Mouse (Mus musculus): Measurements from ENCODE around the gene Il27ra. TPM values are rescaled to one million over a fixed set of nuclear protein-coding genes. Genes with fewer than 3 reads are reported as not detected.

The Il27ra gene
- polyA plus RNA-seq, 2 experiments: 0.78 to 2.1 TPM

DNA sequence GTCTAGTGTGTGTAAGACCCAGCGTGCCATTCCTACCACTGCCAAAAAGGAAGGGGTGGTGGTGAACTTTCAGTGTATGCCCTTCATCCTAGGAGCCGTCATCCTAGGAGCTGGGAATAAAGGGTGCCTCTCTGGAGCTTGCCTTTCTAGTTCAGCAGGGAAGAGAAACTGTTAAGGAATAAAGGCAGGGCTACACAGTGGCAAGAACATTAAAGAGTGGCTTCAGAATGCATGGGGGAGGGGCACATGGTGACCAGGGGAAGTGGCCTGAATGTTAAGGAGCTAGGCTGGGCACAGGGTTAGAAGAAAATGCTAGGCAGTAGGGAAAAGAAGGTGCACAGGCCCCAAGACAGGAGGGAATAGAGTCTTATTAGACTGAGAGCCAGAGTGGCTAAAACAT lies 27.4 kb upstream of the Il27ra start:
- H3K36me3 ChIP-seq (ENCODE audit: control insufficient read depth, insufficient read depth, low read length): no peaks in the 10 kb centered on the region
- no peak overlapping the region for H3K27ac ChIP-seq (replicated peaks; ENCODE audit: low read depth, low read length)
- 74% methylated on average over 2 of the region's 2 CpGs for WGBS
- ATAC-seq (ENCODE audit: low FRiP score, low read depth) (no peak), DNase-seq (ENCODE audit: low spot score) (no peak)
- H3K4me1 ChIP-seq (ENCODE audit: control insufficient read depth, insufficient read depth, low read length): peaks cover 15% of the 10 kb centered on the region; the same call in 1 of the 2 replicates
- no peak overlapping the region for H3K4me3 ChIP-seq (replicated peaks; ENCODE audit: low read length)
- H3K27me3 ChIP-seq (ENCODE audit: control insufficient read depth, insufficient read depth, low read length): no peaks in the 10 kb centered on the region
- no peak overlapping the region for H3K9ac ChIP-seq (ENCODE audit: low read depth, low read length, severe bottlenecking)
- no peak overlapping the region for H3K4me2 ChIP-seq (replicated peaks; ENCODE audit: low read depth, low read length, severe bottlenecking)
- H3K9me3 ChIP-seq (ENCODE audit: control insufficient read depth, low read length): no peaks in the 10 kb centered on the region
- no peak for TF ChIP-seq POLR2A (IDR thresholded peaks at IDR 0.05; ENCODE audit: borderline replicate concordance, extremely low read depth, insufficient read depth, insufficient read length)

DNA sequence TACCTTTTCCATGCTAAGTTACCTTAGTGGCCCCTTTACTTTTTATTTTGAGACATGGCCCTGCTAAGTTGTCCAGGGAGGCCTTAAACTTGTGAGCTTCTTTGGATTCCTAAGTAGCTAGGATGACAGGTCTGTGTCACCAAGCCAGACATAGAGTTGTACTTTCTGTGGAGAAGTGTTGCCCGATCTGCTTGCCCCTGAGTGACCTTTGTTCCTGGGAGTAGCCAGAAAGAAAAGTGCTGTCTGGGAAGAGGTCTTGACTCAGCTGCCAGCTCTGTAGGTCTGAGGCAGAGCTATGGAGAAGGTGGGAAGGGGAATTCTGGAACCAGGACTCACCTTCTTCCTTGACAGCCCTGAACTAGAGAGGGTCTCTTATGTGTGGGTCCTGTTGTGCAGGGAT lies 26.8 kb upstream of the Il27ra start:
- no peaks in the 10 kb centered on the region for H3K36me3 ChIP-seq (ENCODE audit: control insufficient read depth, insufficient read depth, low read length)
- DNase-seq (ENCODE audit: low spot score): no peak
- TF ChIP-seq POLR2A (IDR thresholded peaks at IDR 0.05; ENCODE audit: borderline replicate concordance, extremely low read depth, insufficient read depth, insufficient read length): no peak
- H3K9ac ChIP-seq (ENCODE audit: low read depth, low read length, severe bottlenecking): no peak overlapping the region
- no peak overlapping the region for H3K4me2 ChIP-seq (replicated peaks; ENCODE audit: low read depth, low read length, severe bottlenecking)
- H3K4me1 ChIP-seq (ENCODE audit: control insufficient read depth, insufficient read depth, low read length): peaks cover 15% of the 10 kb centered on the region; the same call in 1 of the 2 replicates
- no peak overlapping the region for H3K4me3 ChIP-seq (replicated peaks; ENCODE audit: low read length)
- H3K27me3 ChIP-seq (ENCODE audit: control insufficient read depth, insufficient read depth, low read length): no peaks in the 10 kb centered on the region
- no peak overlapping the region for H3K27ac ChIP-seq (replicated peaks; ENCODE audit: low read depth, low read length)
- no peak for ATAC-seq (ENCODE audit: low FRiP score, low read depth)
- H3K9me3 ChIP-seq (ENCODE audit: control insufficient read depth, low read length): no peaks in the 10 kb centered on the region
- 56% methylated on average over 1 of the region's 1 CpGs for WGBS

DNA sequence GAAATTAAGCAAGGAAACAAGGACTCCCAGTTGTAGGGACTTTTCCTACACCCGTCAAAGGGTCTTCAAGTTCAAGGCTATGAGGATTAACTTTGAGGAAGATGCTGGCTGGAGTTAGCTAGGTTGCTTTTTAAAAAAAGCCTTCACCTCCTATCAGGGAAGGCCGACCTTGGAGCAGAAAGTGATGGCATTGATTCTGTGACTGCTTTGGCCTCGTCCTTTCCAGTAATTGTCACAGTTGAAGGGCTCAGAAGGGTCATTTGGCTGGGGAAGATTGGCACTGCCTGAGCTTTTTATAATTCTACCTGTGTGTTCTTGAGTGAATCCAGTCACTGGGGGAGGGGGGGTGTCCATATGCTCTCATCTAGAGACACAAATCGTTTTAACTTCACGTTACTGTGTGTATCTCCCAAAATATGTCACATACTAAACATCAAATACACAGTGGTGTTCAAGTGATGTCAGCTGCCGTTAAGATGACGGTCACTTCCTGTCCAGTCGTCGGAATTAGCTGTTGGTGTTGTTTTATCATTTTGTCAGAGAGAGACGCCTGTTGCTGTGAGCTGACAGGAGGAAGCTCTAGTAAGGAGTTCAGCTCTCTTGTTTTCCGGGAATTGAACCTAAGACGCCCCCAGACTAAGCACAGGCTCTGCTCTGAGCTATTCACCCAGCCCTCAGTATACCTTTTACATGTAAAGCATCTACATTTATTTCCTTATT lies 26.1 kb upstream of the Il27ra start:
- whole genome bisulfite sequencing: 57% methylated on average over 12 of the region's 12 CpGs
- no peak for DNase-seq (ENCODE audit: low spot score)

DNA sequence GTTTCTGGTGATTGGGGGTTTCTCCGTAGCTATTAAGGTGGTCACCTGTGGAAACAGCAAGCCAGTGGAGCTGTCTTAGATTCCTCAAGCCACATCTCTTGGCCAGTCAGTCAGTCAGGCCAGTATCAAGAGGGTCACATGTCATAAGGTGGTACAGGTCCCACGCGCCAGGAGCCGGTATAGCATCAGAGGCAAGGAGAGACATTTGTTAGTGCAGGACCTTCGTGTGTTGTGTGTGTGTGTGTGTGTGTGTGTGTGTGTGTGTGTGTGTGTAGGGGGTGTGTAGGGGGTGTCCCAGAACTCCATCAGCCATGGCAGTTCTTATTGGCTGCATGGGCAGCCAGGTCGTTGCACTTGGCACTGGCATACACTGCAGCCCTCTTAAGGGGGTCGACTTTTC lies 25.5 kb upstream of the Il27ra start:
- Histone ChIP-seq H3K27ac (replicated peaks; ENCODE audit: low read depth, low read length) (no peak overlapping the region), H3K4me1 (ENCODE audit: control insufficient read depth, insufficient read depth, low read length) (peaks cover 12% of the 10 kb centered on the region; the same call in 1 of the 2 replicates), H3K9ac (ENCODE audit: low read depth, low read length, severe bottlenecking) (0 out of 2 replicates have a peak overlapping the region, but pooled peaks have one; percentile 22), H3K4me2 (replicated peaks; ENCODE audit: low read depth, low read length, severe bottlenecking) (peak overlapping the region; percentile 38), H3K36me3 (ENCODE audit: control insufficient read depth, insufficient read depth, low read length) (no peaks in the 10 kb centered on the region), H3K9me3 (ENCODE audit: control insufficient read depth, low read length) (no peaks in the 10 kb centered on the region), H3K27me3 (ENCODE audit: control insufficient read depth, insufficient read depth, low read length) (no peaks in the 10 kb centered on the region), H3K4me3 (replicated peaks; ENCODE audit: low read length) (peak overlapping the region; percentile 99)
- ATAC-seq (ENCODE audit: low FRiP score, low read depth): no peak
- WGBS: 79% methylated on average over 7 of the region's 7 CpGs
- DNase-seq (ENCODE audit: low spot score): no peak
- TF ChIP-seq POLR2A (IDR thresholded peaks at IDR 0.05; ENCODE audit: borderline replicate concordance, extremely low read depth, insufficient read depth, insufficient read length): no peak

More for the DNA sequence above, 26.1 kb upstream of the Il27ra start:
- H3K4me3 ChIP-seq (replicated peaks; ENCODE audit: low read length): no peak overlapping the region
- H3K9ac ChIP-seq (ENCODE audit: low read depth, low read length, severe bottlenecking): no peak overlapping the region
- H3K27ac ChIP-seq (replicated peaks; ENCODE audit: low read depth, low read length): no peak overlapping the region
- H3K9me3 ChIP-seq (ENCODE audit: control insufficient read depth, low read length): no peaks in the 10 kb centered on the region
- ATAC-seq (ENCODE audit: low FRiP score, low read depth): no peak
- H3K27me3 ChIP-seq (ENCODE audit: control insufficient read depth, insufficient read depth, low read length): no peaks in the 10 kb centered on the region
- peaks cover 15% of the 10 kb centered on the region; the same call in 1 of the 2 replicates for H3K4me1 ChIP-seq (ENCODE audit: control insufficient read depth, insufficient read depth, low read length)
- no peaks in the 10 kb centered on the region for H3K36me3 ChIP-seq (ENCODE audit: control insufficient read depth, insufficient read depth, low read length)
- TF ChIP-seq POLR2A (IDR thresholded peaks at IDR 0.05; ENCODE audit: borderline replicate concordance, extremely low read depth, insufficient read depth, insufficient read length): no peak
- H3K4me2 ChIP-seq (replicated peaks; ENCODE audit: low read depth, low read length, severe bottlenecking): peak overlapping the region; percentile 38; the same call in 1 of the 2 replicates

DNA sequence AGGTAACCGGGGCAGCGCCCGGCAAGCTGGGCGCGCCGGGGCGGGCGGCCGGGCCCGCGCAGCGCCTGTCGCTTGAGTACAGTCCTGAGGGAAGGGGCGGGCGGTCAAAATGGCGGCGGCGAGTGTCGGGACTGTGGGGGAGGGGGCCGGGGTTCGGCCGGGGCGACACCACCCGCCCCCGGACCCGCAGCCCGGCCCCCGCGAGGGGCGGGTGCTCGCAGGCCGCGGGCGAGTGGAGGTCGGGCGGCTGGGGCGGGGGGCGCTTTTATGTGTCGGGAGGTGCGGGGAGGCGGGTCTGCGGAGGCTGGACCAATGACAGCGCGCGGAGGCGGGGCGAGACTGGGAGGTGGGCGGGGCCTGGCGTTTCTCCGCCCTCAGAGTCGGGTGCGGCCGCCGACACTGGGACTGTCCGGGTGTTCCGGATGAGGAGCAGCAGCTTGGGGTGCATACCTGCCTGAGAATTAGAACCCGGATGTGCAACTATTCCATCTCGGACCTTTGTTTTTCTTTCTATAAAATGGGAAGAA lies 24.7 kb upstream of the Il27ra start:
- 0% methylated on average over 34 of the region's 58 CpGs for WGBS
- DNase-seq (ENCODE audit: low spot score): peak; percentile 86
- H3K4me2 ChIP-seq (replicated peaks; ENCODE audit: low read depth, low read length, severe bottlenecking): peak overlapping the region; percentile 38

More for the DNA sequence above, 24.7 kb upstream of the Il27ra start:
- Histone ChIP-seq H3K36me3 (ENCODE audit: control insufficient read depth, insufficient read depth, low read length) (no peaks in the 10 kb centered on the region), H3K4me3 (replicated peaks; ENCODE audit: low read length) (peak overlapping the region; percentile 99), H3K9ac (ENCODE audit: low read depth, low read length, severe bottlenecking) (peak overlapping the region; percentile 96), H3K27ac (replicated peaks; ENCODE audit: low read depth, low read length) (peak overlapping the region; percentile 98), H3K4me1 (ENCODE audit: control insufficient read depth, insufficient read depth, low read length) (peaks cover 12% of the 10 kb centered on the region; the same call in 1 of the 2 replicates), H3K9me3 (ENCODE audit: control insufficient read depth, low read length) (no peaks in the 10 kb centered on the region), H3K27me3 (ENCODE audit: control insufficient read depth, insufficient read depth, low read length) (no peaks in the 10 kb centered on the region)
- TF ChIP-seq POLR2A (IDR thresholded peaks at IDR 0.05; ENCODE audit: borderline replicate concordance, extremely low read depth, insufficient read depth, insufficient read length): no peak
- peak; percentile 69 for ATAC-seq (ENCODE audit: low FRiP score, low read depth)

Data from limb, embryonic 14.5 days (tissue).